Mouse (Mus musculus) kidney, postnatal 0 days (tissue): ENCODE measurements around the gene Grid2. TPM values are rescaled to one million over a fixed set of nuclear protein-coding genes. Genes with fewer than 3 reads are reported as not detected.

Source experiments
- ATAC-seq: fragments of 200-750 bp; cut with Nextera tagmentation; replicated peaks from 2 replicates; pipeline ENCODE4 v1.8.0; 2017; ENCODE audit warnings: low read depth, moderate number of reproducible peaks, moderate TSS enrichment, moderate library complexity; ENCODE audit not compliant: low FRiP score
- DNase-seq: peaks from one replicate; pipeline ENCODE4 v3.0.0-alpha.2; 2016; ENCODE audit warnings: low spot score
- H3K27ac ChIP-seq: fragments of 300-500 bp; sonication (generic); 2 replicates; pipeline ENCODE4 v1.5.1; 2014; ENCODE audit warnings: mild to moderate bottlenecking
- H3K27me3 ChIP-seq: fragments of 300-500 bp; sonication (generic); 2 replicates; pipeline ENCODE4 v1.6.1; 2014; ENCODE audit warnings: low read length, mixed read lengths; ENCODE audit not compliant: insufficient read depth
- H3K36me3 ChIP-seq: fragments of 300-500 bp; sonication (generic); 2 replicates; pipeline ENCODE4 v1.6.1; 2014; ENCODE audit warnings: low read length, mixed read lengths; ENCODE audit not compliant: insufficient read depth
- H3K4me1 ChIP-seq: fragments of 300-500 bp; sonication (generic); replicated peaks from 2 replicates; pipeline ENCODE4 v1.6.1; 2014; ENCODE audit warnings: antibody characterized with exemption, low read length, mixed read lengths; ENCODE audit not compliant: insufficient read depth
- H3K4me2 ChIP-seq: fragments of 300-500 bp; sonication (generic); 2 replicates; pipeline ENCODE4 v1.6.1; 2014; ENCODE audit warnings: mild to moderate bottlenecking, low read length, moderate library complexity, mixed read lengths
- H3K4me3 ChIP-seq: fragments of 300-500 bp; sonication (generic); replicated peaks from 2 replicates; pipeline ENCODE4 v1.5.1; 2014; ENCODE audit warnings: low read depth, low read length
- H3K9ac ChIP-seq: fragments of 300-500 bp; sonication (generic); 2 replicates; pipeline ENCODE4 v1.6.1; 2014; ENCODE audit warnings: low read depth, low read length
- H3K9me3 ChIP-seq: fragments of 300-500 bp; sonication (generic); replicated peaks from 2 replicates; pipeline ENCODE4 v1.6.1; 2016; ENCODE audit warnings: low read length, inconsistent platforms, mixed read lengths
- CTCF ChIP-seq: IDR thresholded peaks from 2 replicates; pipeline ENCODE4 v1.5.1; 2016; ENCODE audit warnings: antibody characterized with exemption, low read depth, mild to moderate bottlenecking, moderate library complexity
- WGBS: fragments of 180-500 bp; shearing (Covaris S2); extraction: QIAGEN DNeasy Blood & Tissue Kit; methylation state at CpG from one replicate; pipeline ENCODE4 v1.1.7; 2014; 5-methylcytosine and 5-hydroxymethylcytosine counted together
- polyA plus RNA-seq: library from polyadenylated mRNA; unstranded; fragments of >200 nt; fragmentation: Nextera tagmentation; extraction: Ambion mirVana; gene quantifications from 2 replicates; pipeline ENCODE4 v1.2.1, GENCODE M21; 2015

Grid2 gene
- polyA plus RNA-seq, 1 experiment from 2014 or later: 0.21 TPM

DNA sequence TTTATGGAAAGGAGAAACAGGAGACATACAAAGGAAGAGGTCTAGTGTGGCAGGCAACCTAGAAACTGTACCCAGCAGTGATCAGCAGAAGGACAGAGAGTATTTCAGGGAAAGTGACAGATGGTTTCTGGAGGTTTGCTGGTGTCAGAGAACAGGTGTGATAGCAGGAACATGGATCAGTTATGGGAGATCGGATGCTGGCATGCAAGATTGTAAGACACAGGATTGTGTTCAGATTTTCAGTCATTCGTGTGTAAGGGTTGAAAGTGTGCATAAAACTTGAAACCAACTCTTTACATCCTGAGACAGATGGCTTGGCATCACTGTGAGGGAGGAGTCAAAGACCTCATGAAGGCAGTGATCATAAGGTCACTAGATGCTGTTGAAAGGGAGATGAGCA lies 817.7 kb downstream of the Grid2 start:
- Histone ChIP-seq H3K27ac (no peak overlapping the region), H3K27me3 (no peaks in the 10 kb centered on the region), H3K4me1 (no peaks in the 10 kb centered on the region), H3K9me3 (no peaks in the 10 kb centered on the region), H3K9ac (no peak overlapping the region), H3K36me3 (no peaks in the 10 kb centered on the region), H3K4me3 (no peak overlapping the region), H3K4me2 (no peak overlapping the region)
- no peak for TF ChIP-seq CTCF
- DNase-seq (no peak), ATAC-seq (no peak)
- 73% methylated on average over 2 of the region's 2 CpGs for WGBS

DNA sequence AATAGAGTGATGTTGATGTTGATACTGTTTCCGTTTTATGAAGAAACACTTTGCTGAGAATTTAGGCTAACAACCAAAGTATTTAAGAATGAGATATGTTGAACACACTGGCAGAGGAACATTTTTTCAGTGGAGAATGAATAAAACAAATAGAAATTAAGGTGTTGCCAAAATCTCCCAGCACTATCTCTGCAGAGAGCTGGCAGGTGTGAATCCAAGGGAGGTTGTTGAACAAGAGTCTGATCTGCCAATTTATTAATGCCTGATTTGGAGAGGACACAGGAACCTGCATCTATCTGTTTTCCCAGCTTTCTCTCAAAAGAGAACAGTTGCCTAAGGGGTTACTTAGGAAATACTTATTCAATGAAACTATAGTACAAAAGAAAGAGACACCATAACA lies 822.2 kb downstream of the Grid2 start:
- H3K4me2 ChIP-seq: no peak overlapping the region
- H3K36me3 ChIP-seq: no peaks in the 10 kb centered on the region
- H3K27ac ChIP-seq: no peak overlapping the region
- no peaks in the 10 kb centered on the region for H3K4me1 ChIP-seq
- H3K9ac ChIP-seq: no peak overlapping the region
- no peaks in the 10 kb centered on the region for H3K27me3 ChIP-seq
- H3K4me3 ChIP-seq: no peak overlapping the region
- H3K9me3 ChIP-seq: no peaks in the 10 kb centered on the region
- no peak for TF ChIP-seq CTCF
- 90% methylated on average over 1 of the region's 1 CpGs for WGBS
- ATAC-seq: no peak
- DNase-seq: no peak

DNA sequence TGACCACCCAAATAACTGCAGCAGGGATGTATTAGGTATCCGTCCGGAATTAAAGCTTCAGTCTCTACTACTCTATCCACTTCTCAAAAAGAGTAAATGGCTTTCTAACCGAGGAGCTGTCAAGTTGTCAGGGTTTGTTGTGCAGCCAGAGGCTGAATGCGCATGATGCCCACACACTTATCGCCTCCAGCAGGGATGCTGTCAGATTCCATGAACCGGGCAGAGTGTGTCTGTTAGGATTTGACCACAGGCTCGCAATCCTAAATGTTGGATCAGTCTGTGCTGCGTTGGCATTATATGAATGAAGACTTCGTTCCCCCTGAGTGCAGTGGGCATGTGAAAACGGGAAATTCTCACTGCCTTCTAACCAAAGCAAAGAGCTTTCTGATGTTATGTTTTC lies 843.0 kb downstream of the Grid2 start:
- H3K27ac ChIP-seq: no peak overlapping the region
- no peaks in the 10 kb centered on the region for H3K36me3 ChIP-seq
- no peaks in the 10 kb centered on the region for H3K27me3 ChIP-seq
- H3K4me1 ChIP-seq: no peaks in the 10 kb centered on the region
- H3K9ac ChIP-seq: no peak overlapping the region
- DNase-seq (no peak), ATAC-seq (no peak)
- no peak for TF ChIP-seq CTCF
- H3K9me3 ChIP-seq: no peaks in the 10 kb centered on the region
- no peak overlapping the region for H3K4me3 ChIP-seq
- H3K4me2 ChIP-seq: no peak overlapping the region
- WGBS: 84% methylated on average over 10 of the region's 10 CpGs

DNA sequence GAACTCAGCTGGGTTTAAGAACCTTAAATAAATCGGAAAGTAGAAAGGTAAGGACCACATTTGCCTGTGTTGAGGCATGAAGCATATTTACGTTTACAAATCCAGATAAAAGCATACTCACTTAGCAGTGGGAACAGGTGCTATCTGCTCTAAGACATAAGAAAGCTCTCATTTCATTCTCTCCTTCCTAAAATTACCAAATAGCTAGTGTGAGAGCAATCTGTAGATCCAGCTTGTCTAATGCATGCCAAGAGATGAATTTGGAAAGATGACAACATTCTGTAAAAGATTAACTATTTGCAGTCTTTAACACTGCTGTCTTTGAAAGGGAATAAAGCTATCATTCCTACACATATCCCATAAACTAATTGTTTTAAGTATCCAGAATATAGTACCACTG lies 858.9 kb downstream of the Grid2 start:
- TF ChIP-seq CTCF: no peak

DNA sequence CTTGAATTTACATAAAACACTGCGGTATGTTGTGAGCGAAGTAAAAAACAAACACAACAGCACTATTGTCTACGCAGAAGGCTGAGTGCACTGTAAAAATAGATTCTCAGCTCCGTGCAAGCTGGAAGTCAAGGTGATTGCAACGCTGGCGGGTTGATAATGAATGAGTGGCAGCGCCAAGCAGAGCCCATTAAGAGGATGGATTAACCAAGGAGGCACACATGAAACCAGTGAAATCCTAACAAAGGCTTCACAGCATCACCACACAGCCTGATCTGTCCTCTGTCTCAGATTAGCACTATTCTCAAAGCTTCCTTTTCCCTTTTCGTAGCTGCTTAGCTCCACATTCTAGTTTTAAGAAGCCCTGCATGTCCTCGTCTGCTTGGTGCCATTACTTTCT lies 880.6 kb downstream of the Grid2 start:
- Histone ChIP-seq H3K36me3 (no peaks in the 10 kb centered on the region), H3K27me3 (no peaks in the 10 kb centered on the region), H3K9ac (no peak overlapping the region), H3K4me3 (no peak overlapping the region), H3K9me3 (no peaks in the 10 kb centered on the region), H3K27ac (no peak overlapping the region), H3K4me2 (no peak overlapping the region), H3K4me1 (no peaks in the 10 kb centered on the region)
- DNase-seq (no peak), ATAC-seq (no peak)
- WGBS: 90% methylated on average over 9 of the region's 9 CpGs
- no peak for TF ChIP-seq CTCF

More for the DNA sequence above, 858.9 kb downstream of the Grid2 start:
- no peak overlapping the region for H3K27ac ChIP-seq
- no peak overlapping the region for H3K9ac ChIP-seq
- H3K27me3 ChIP-seq: no peaks in the 10 kb centered on the region
- H3K4me1 ChIP-seq: no peaks in the 10 kb centered on the region
- WGBS: 78% methylated on average over 2 of the region's 2 CpGs
- DNase-seq (no peak), ATAC-seq (no peak)
- H3K9me3 ChIP-seq: no peaks in the 10 kb centered on the region; the same call in 1 of the 2 replicates
- no peaks in the 10 kb centered on the region for H3K36me3 ChIP-seq
- no peak overlapping the region for H3K4me3 ChIP-seq
- no peak overlapping the region for H3K4me2 ChIP-seq

DNA sequence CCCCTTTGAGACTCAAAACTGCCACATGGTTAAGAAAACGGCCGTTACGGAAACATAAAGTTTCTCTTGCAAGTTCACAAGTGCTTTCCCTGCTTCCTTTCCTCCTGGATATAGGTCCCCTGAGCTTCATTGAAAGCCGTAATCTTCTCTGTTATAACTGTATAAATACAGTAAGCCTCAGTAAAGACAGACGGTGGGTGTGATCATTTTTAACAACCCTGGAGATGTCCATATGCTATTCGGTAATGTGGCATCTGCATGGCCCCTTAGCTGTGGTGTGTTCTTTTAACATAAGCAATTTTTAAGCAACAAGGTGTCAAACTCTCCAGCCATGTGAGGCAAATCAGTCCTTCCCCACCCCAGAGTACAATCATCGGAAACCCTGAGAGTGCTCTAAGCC lies 892.9 kb downstream of the Grid2 start:
- TF ChIP-seq CTCF: no peak
- Histone ChIP-seq H3K4me2 (no peak overlapping the region), H3K36me3 (no peaks in the 10 kb centered on the region), H3K27ac (no peak overlapping the region), H3K9me3 (no peaks in the 10 kb centered on the region), H3K4me3 (no peak overlapping the region), H3K4me1 (no peaks in the 10 kb centered on the region), H3K27me3 (no peaks in the 10 kb centered on the region), H3K9ac (no peak overlapping the region)
- DNase-seq (no peak), ATAC-seq (no peak)
- 77% methylated on average over 7 of the region's 7 CpGs for WGBS

DNA sequence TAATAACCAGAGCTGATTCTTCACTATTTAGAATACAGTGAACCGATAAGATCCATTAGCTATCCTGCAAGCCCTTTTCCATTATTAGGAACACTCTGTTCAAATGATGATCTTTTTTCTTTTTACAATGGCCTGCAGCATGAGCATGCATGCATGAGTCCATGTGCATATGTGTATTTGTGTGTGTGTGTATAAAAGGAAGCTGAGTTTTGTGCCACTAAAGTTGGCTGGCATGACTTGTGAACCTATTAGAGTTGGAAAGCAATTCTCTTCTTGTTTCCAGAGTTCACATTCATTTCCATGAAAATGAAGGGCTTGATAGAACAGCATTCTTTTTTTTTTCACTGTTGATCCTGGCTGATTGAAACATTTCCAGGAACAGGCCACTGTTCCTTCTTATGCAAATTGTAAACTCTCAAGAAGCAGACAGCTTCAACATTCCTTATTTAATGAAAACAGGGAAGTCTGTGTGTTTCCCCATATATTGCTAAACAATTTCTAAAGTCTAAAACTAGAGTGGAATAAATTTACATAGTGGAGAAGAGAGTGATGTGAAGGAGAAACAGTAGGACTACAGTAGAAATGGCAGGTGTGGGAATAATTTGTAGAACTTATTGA lies 919.4 kb downstream of the Grid2 start:
- DNase-seq (no peak), ATAC-seq (no peak)
- H3K4me2 ChIP-seq: no peak overlapping the region
- no peak overlapping the region for H3K27ac ChIP-seq
- H3K27me3 ChIP-seq: no peaks in the 10 kb centered on the region
- H3K9me3 ChIP-seq: no peaks in the 10 kb centered on the region
- H3K4me3 ChIP-seq: no peak overlapping the region
- H3K4me1 ChIP-seq: no peaks in the 10 kb centered on the region
- WGBS: 98% methylated on average over 1 of the region's 1 CpGs
- no peak overlapping the region for H3K9ac ChIP-seq
- no peaks in the 10 kb centered on the region for H3K36me3 ChIP-seq
- no peak for TF ChIP-seq CTCF
